Mouse (Mus musculus) MEL (cell line): Measurements from ENCODE around the gene Abhd2. TPM values are rescaled to one million over a fixed set of nuclear protein-coding genes. Genes with fewer than 3 reads are reported as not detected.

ENCODE experiments used
- DNase-seq: peaks from one replicate; pipeline ENCODE4 v3.0.0; 2011; ENCODE audit warnings: low read depth, low spot score
- H3K27ac ChIP-seq: 2 replicates; pipeline ENCODE4 v1.5.1; 2012; ENCODE audit warnings: low read depth, mild to moderate bottlenecking, control low read depth, low read length, moderate library complexity; ENCODE audit not compliant: control insufficient read depth
- H3K27me3 ChIP-seq, 2 experiments: fragments of 150-350 bp in 1 of 2; sonication (generic) in 1 of 2; 2 replicates each; pipeline ENCODE4 v1.6.1; 2012; ENCODE audit warnings: low read length in 2 of 2, mild to moderate bottlenecking in 2 of 2, improper control_type of control experiment in 1 of 2, moderate library complexity in 1 of 2; ENCODE audit not compliant: insufficient read depth in 2 of 2, control insufficient read depth in 1 of 2
- H3K36me3 ChIP-seq, 2 experiments: 2 replicates each; pipeline ENCODE4 v1.6.1; 2012 to 2014; ENCODE audit warnings: low read length in 2 of 2, improper control_type of control experiment in 1 of 2, inconsistent platforms in 1 of 2, mild to moderate bottlenecking in 1 of 2; ENCODE audit not compliant: insufficient read depth in 2 of 2, control insufficient read depth in 1 of 2
- H3K4me1 ChIP-seq, 2 experiments: fragments of 150-350 bp in 1 of 2; sonication (generic) in 1 of 2; 2 replicates each; pipeline ENCODE4 v1.6.1; 2012; ENCODE audit warnings: low read length in 2 of 2, improper control_type of control experiment in 1 of 2, mild to moderate bottlenecking in 1 of 2; ENCODE audit not compliant: insufficient read depth in 2 of 2, control insufficient read depth in 1 of 2
- H3K4me3 ChIP-seq, 2 experiments: fragments of 150-350 bp in 1 of 2; sonication (generic) in 1 of 2; 2 replicates each; pipeline ENCODE4 v1.5.1; 2012; ENCODE audit warnings: low read depth in 2 of 2, low read length in 2 of 2, mild to moderate bottlenecking in 2 of 2, moderate library complexity in 2 of 2, control low read depth in 1 of 2, improper control_type of control experiment in 1 of 2; ENCODE audit not compliant: control insufficient read depth in 1 of 2, insufficient read depth in 1 of 2
- H3K79me2 ChIP-seq: 2 replicates; pipeline ENCODE4 v1.6.1; 2012; ENCODE audit warnings: mild to moderate bottlenecking, low read length, moderate library complexity; ENCODE audit not compliant: control insufficient read depth, poor library complexity, insufficient read depth
- H3K9ac ChIP-seq: 2 replicates; pipeline ENCODE4 v1.6.1; 2012; ENCODE audit warnings: low read depth, mild to moderate bottlenecking, control low read depth, low read length, moderate library complexity; ENCODE audit not compliant: control insufficient read depth, poor library complexity, severe bottlenecking
- H3K9me3 ChIP-seq: fragments of 150-350 bp; sonication (generic); replicated peaks from 2 replicates; pipeline ENCODE4 v1.6.1; 2012; ENCODE audit warnings: mild to moderate bottlenecking, low read length, improper control_type of control experiment, moderate library complexity; ENCODE audit not compliant: insufficient read depth
- BHLHE40 ChIP-seq: IDR thresholded peaks from 2 replicates; pipeline ENCODE4 v1.6.1; 2012; ENCODE audit warnings: low read depth, mild to moderate bottlenecking, inconsistent platforms, low read length, improper control_type of control experiment, borderline replicate concordance
- CHD1 ChIP-seq: IDR thresholded peaks from 2 replicates; pipeline ENCODE4 v1.6.1; 2012; ENCODE audit warnings: low read depth, mild to moderate bottlenecking, inconsistent platforms, low read length, improper control_type of control experiment
- CTCF ChIP-seq, 3 experiments: IDR thresholded peaks in 2 of 3; conservative IDR thresholded peaks in 1 of 3; 2 replicates each; pipeline ENCODE4 v1.5.1; 2011 to 2012; ENCODE audit warnings: low read length in 3 of 3, low read depth in 2 of 3, mild to moderate bottlenecking in 2 of 3, improper control_type of control experiment in 1 of 3, inconsistent platforms in 1 of 3, mixed read lengths in 1 of 3, moderate library complexity in 1 of 3; ENCODE audit not compliant: control insufficient read depth in 1 of 3, insufficient read depth in 1 of 3, poor library complexity in 1 of 3, severe bottlenecking in 1 of 3
- EP300 ChIP-seq, 2 experiments: IDR thresholded peaks; 2 replicates each; pipeline ENCODE4 v1.6.1; 2011; ENCODE audit warnings: improper control_type of control experiment in 2 of 2, low read length in 2 of 2, low read depth in 1 of 2, mild to moderate bottlenecking in 1 of 2
- ETS1 ChIP-seq: IDR thresholded peaks from 2 replicates; pipeline ENCODE4 v1.6.1; 2012; ENCODE audit warnings: low read depth, mild to moderate bottlenecking, inconsistent platforms, low read length, improper control_type of control experiment, moderate library complexity
- GATA1 ChIP-seq: IDR thresholded peaks from 2 replicates; pipeline ENCODE4 v1.6.1; 2011; ENCODE audit warnings: low read depth, low read length, improper control_type of control experiment
- MAX ChIP-seq: IDR thresholded peaks from 2 replicates; pipeline ENCODE4 v1.6.1; 2011; ENCODE audit warnings: low read length, improper control_type of control experiment
- MAZ ChIP-seq: IDR thresholded peaks from 2 replicates; pipeline ENCODE4 v1.6.1; 2012; ENCODE audit warnings: low read depth, mild to moderate bottlenecking, inconsistent platforms, low read length, improper control_type of control experiment
- MXI1 ChIP-seq: IDR thresholded peaks from 2 replicates; pipeline ENCODE4 v1.6.1; 2011; ENCODE audit warnings: mild to moderate bottlenecking, low read depth, low read length, improper control_type of control experiment
- RCOR1 ChIP-seq: IDR thresholded peaks from 2 replicates; pipeline ENCODE4 v1.6.1; 2012; ENCODE audit warnings: low read depth, mild to moderate bottlenecking, inconsistent platforms, low read length, improper control_type of control experiment
- SIN3A ChIP-seq: IDR thresholded peaks from 2 replicates; pipeline ENCODE4 v1.6.1; 2012; ENCODE audit warnings: low read length, improper control_type of control experiment, inconsistent platforms
- UBTF ChIP-seq: IDR thresholded peaks from 2 replicates; pipeline ENCODE4 v1.6.1; 2012; ENCODE audit warnings: low read depth, mild to moderate bottlenecking, inconsistent platforms, low read length, improper control_type of control experiment, moderate library complexity, borderline replicate concordance; ENCODE audit not compliant: insufficient read depth
- USF1 ChIP-seq: IDR thresholded peaks from 2 replicates; pipeline ENCODE4 v1.6.1; 2014; ENCODE audit warnings: low read depth, mild to moderate bottlenecking, inconsistent platforms, low read length, improper control_type of control experiment, moderate library complexity
- ZC3H11A ChIP-seq: IDR thresholded peaks from 2 replicates; pipeline ENCODE4 v1.6.1; 2012; ENCODE audit warnings: low read depth, mild to moderate bottlenecking, inconsistent platforms, low read length, improper control_type of control experiment
- ZKSCAN1 ChIP-seq: IDR thresholded peaks from 2 replicates; pipeline ENCODE4 v1.6.1; 2012; ENCODE audit warnings: low read depth, mild to moderate bottlenecking, inconsistent platforms, low read length, improper control_type of control experiment, moderate library complexity
- polyA plus RNA-seq, 2 experiments: library from polyadenylated mRNA; stranded (reverse) in 1 of 2; unstranded in 1 of 2; fragments of >175 nt in 1 of 2; fragments of >200 nt in 1 of 2; gene quantifications; 2 replicates each; pipeline versions ENCODE4 v1.2.1 to v1.2.4; 2012; ENCODE audit warnings: low replicate concordance in 2 of 2, low read depth in 1 of 2; ENCODE audit not compliant: insufficient read length in 2 of 2, insufficient read depth in 1 of 2, missing spikeins in 1 of 2
- total RNA-seq: library from RNA; depleted of rRNA; stranded (reverse); fragments of 300-350 nt; gene quantifications from 2 replicates; pipeline ENCODE4 v1.2.3, GENCODE M21; 2012

The Abhd2 gene
- total and polyA plus RNA-seq, 3 experiments: 13.6 to 32.0 TPM; not detected in 1

- Histone ChIP-seq H3K27me3 (peaks cover 0 to 2% of the 10 kb centered on the region in 2 experiments; a peak in 3 of 4 replicates), H3K9ac (no peak overlapping the region), H3K79me2 (no peaks in the 10 kb centered on the region), H3K4me1 (peaks cover 0 to 3% of the 10 kb centered on the region in 2 experiments; a peak in 2 of 4 replicates), H3K4me3 (no peak overlapping the region), H3K36me3 (no peaks in the 10 kb centered on the region), H3K27ac (no peak overlapping the region), H3K9me3 (no peaks in the 10 kb centered on the region)
- peak; percentile 32 to 38; a peak in 2 of 4 replicates for TF ChIP-seq EP300 (IDR thresholded peaks at IDR 0.05; ENCODE audit: low read depth in 1 of 2, low read length in 2 of 2)
- TF ChIP-seq GATA1: peak; percentile 26
- no peak for TF ChIP-seq ZKSCAN1
- TF ChIP-seq ETS1: 0 out of 2 replicates have a peak, but pooled peaks have one; percentile 34
- DNase-seq: peak; percentile 46
These were observed 18.6 kb upstream of the Abhd2 start for GRCm38 (mm10) chr7:79254248-79254888.

- no peak for DNase-seq
- H3K9me3 ChIP-seq: no peaks in the 10 kb centered on the region
- H3K4me1 ChIP-seq: peaks cover 0 to 3% of the 10 kb centered on the region in 2 experiments; a peak in 2 of 4 replicates
- no peak overlapping the region for H3K9ac ChIP-seq
- H3K4me3 ChIP-seq: no peak overlapping the region
- H3K27me3 ChIP-seq: peaks cover 0 to 2% of the 10 kb centered on the region in 2 experiments; a peak in 3 of 4 replicates
- no peaks in the 10 kb centered on the region for H3K79me2 ChIP-seq
- H3K27ac ChIP-seq: no peak overlapping the region
- no peak for TF ChIP-seq CHD1
- no peak for TF ChIP-seq MXI1
- no peak for TF ChIP-seq MAZ
- no peak for TF ChIP-seq BHLHE40
- no peak for TF ChIP-seq USF1
- TF ChIP-seq UBTF: no peak
- H3K36me3 ChIP-seq: no peaks in the 10 kb centered on the region
These were observed 17.6 kb upstream of the Abhd2 start for GRCm38 (mm10) chr7:79255350-79255749.

GRCm38 (mm10) chr7:79255752-79256151 lies 17.2 kb upstream of the Abhd2 start:
- Histone ChIP-seq H3K27me3 (peaks cover 0 to 2% of the 10 kb centered on the region in 2 experiments; a peak in 3 of 4 replicates), H3K36me3 (no peaks in the 10 kb centered on the region), H3K27ac (no peak overlapping the region)
- TF ChIP-seq SIN3A (no peak), ZC3H11A (no peak), RCOR1 (no peak), MAX (no peak), CTCF (IDR thresholded peaks at IDR 0.05 in 2 of 3, conservative IDR thresholded peaks at IDR 0.05 in 1 of 3; ENCODE audit: control insufficient read depth in 1 of 3, insufficient read depth in 1 of 3, low read depth in 2 of 3, low read length in 3 of 3, poor library complexity in 1 of 3, severe bottlenecking in 1 of 3) (peak; percentile 34 to 45 (median 41))
- TF ChIP-seq, all 39 proteins: peak for 1
- Histone ChIP-seq H3K4me3 (no peak overlapping the region), H3K9ac (no peak overlapping the region), H3K9me3 (no peaks in the 10 kb centered on the region), H3K4me1 (peaks cover 0 to 3% of the 10 kb centered on the region in 2 experiments; a peak in 2 of 4 replicates), H3K79me2 (no peaks in the 10 kb centered on the region)
- DNase-seq: peak; percentile 33
